Mouse (Mus musculus) ES-Bruce4 (cell line): ENCODE measurements around the gene St6galnac3.

Experiments used
- CTCF ChIP-seq: IDR thresholded peaks from one replicate; pipeline ENCODE4 v1.8.1; 2011; ENCODE audit warnings: low read depth, low read length
- POLR2A ChIP-seq: IDR thresholded peaks from one replicate; pipeline ENCODE4 v1.8.1; 2011; ENCODE audit warnings: low read length; ENCODE audit not compliant: insufficient read depth

DNA sequence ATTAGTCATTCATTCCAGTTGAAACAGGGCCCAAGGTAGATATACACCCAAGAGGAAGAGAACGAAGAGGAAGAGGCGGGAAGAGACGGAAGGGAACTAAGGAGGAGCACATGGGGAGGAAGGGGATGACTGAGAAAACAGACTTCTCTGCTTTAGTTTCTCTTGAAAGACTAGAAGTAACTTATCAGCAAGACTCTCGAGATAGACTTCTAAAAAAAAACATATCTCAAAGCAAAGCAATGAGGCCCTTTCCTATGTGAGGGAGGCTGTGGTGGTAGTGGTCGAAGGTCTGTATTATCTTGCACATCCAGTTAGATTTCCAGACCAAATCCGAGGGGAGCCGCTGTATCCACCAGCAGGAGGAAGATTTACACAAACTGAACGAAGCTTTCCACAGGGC is 50.6 kb downstream of the St6galnac3 start:
- TF ChIP-seq CTCF (no peak), POLR2A (no peak)
